Mouse (Mus musculus): ENCODE data around the gene Spink4.
A peak's percentile ranks its signal among the peaks of the same experiment; 100 is the strongest.

Spink4 gene

GRCm38 (mm10) chr4:40953521-40953920, 33.7 kb downstream of the Spink4 start:
- no peak for DNase-seq (ENCODE audit: extremely low read depth, insufficient read length, low spot score)

GRCm38 (mm10) chr4:40955942-40956341, 36.1 kb downstream of the Spink4 start:
- no peak for DNase-seq (ENCODE audit: extremely low read depth, insufficient read length, low spot score)

GRCm38 (mm10) chr4:40963536-40963935, 43.7 kb downstream of the Spink4 start:
- DNase-seq (ENCODE audit: extremely low read depth, insufficient read length, low spot score), result no peak

- no peak for DNase-seq (ENCODE audit: extremely low read depth, insufficient read length, low spot score)
Observed at GRCm38 (mm10) chr4:40969161-40969560, 49.3 kb downstream of the Spink4 start.

GRCm38 (mm10) chr4:40969781-40970591, 50.1 kb downstream of the Spink4 start:
- DNase-seq (ENCODE audit: extremely low read depth, insufficient read length, low spot score), result no peak

GRCm38 (mm10) chr4:40970592-40970841, 50.7 kb downstream of the Spink4 start:
- no peak for DNase-seq (ENCODE audit: extremely low read depth, insufficient read length, low spot score)

GRCm38 (mm10) chr4:40970842-40971701, 51.2 kb downstream of the Spink4 start, which contains the start of gene Nfx1:
TSS of gene Nfx1 (plus strand) at chr4:40970906.
- peak; percentile 96 for DNase-seq (ENCODE audit: extremely low read depth, insufficient read length, low spot score)

- peak; percentile 42 for DNase-seq (ENCODE audit: extremely low read depth, insufficient read length, low spot score)
Observed at GRCm38 (mm10) chr4:40971744-40972143, 51.9 kb downstream of the Spink4 start.

GRCm38 (mm10) chr4:40974011-40974410, 54.2 kb downstream of the Spink4 start:
- DNase-seq (ENCODE audit: extremely low read depth, insufficient read length, low spot score), result no peak

- no peak for DNase-seq (ENCODE audit: extremely low read depth, insufficient read length, low spot score)
Observed at GRCm38 (mm10) chr4:40975678-40976077, 55.8 kb downstream of the Spink4 start.

- no peak for DNase-seq (ENCODE audit: extremely low read depth, insufficient read length, low spot score)
Observed at GRCm38 (mm10) chr4:40976651-40977050, 56.8 kb downstream of the Spink4 start.

- no peak for DNase-seq (ENCODE audit: extremely low read depth, insufficient read length, low spot score)
Observed at GRCm38 (mm10) chr4:40979430-40979829, 59.6 kb downstream of the Spink4 start.

All from 3134 (cell line).